Mouse (Mus musculus) embryonic facial prominence, embryonic 15.5 days (tissue): ENCODE measurements around the gene Gm20388. TPM values are rescaled to one million over a fixed set of nuclear protein-coding genes. Genes with fewer than 3 reads are reported as not detected.

ENCODE experiments used
- ATAC-seq: fragments of 200-750 bp; cut with Nextera tagmentation; 2 replicates; pipeline ENCODE4 v1.8.0; 2017; ENCODE audit warnings: low read depth, moderate TSS enrichment; ENCODE audit not compliant: insufficient number of reproducible peaks, low FRiP score, low TSS enrichment
- H3K27ac ChIP-seq: fragments of 300-500 bp; sonication (generic); replicated peaks from 2 replicates; pipeline ENCODE4 v1.5.1; 2015; ENCODE audit warnings: mild to moderate bottlenecking, inconsistent platforms
- H3K27me3 ChIP-seq: fragments of 300-500 bp; sonication (generic); 2 replicates; pipeline ENCODE4 v1.6.1; 2015; ENCODE audit warnings: inconsistent platforms
- H3K36me3 ChIP-seq: fragments of 300-500 bp; sonication (generic); 2 replicates; pipeline ENCODE4 v1.6.1; 2015; ENCODE audit warnings: mild to moderate bottlenecking, inconsistent platforms
- H3K4me1 ChIP-seq: fragments of 300-500 bp; sonication (generic); 2 replicates; pipeline ENCODE4 v1.6.1; 2015; ENCODE audit warnings: inconsistent platforms
- H3K4me2 ChIP-seq: fragments of 300-500 bp; sonication (generic); replicated peaks from 2 replicates; pipeline ENCODE4 v1.6.1; 2015; ENCODE audit warnings: mild to moderate bottlenecking, inconsistent platforms
- H3K4me3 ChIP-seq: fragments of 300-500 bp; sonication (generic); replicated peaks from 2 replicates; pipeline ENCODE4 v1.5.1; 2015; ENCODE audit warnings: mild to moderate bottlenecking, inconsistent platforms
- H3K9ac ChIP-seq: fragments of 300-500 bp; sonication (generic); 2 replicates; pipeline ENCODE4 v1.6.1; 2015; ENCODE audit warnings: inconsistent platforms
- H3K9me3 ChIP-seq: fragments of 300-500 bp; sonication (generic); replicated peaks from 2 replicates; pipeline ENCODE4 v1.6.1; 2016; ENCODE audit warnings: inconsistent platforms
- WGBS: fragments of 180-500 bp; shearing (Covaris S2); methylation state at CpG from one replicate; pipeline ENCODE4 v1.1.7; 2015; 5-methylcytosine and 5-hydroxymethylcytosine counted together
- polyA plus RNA-seq: library from polyadenylated mRNA; unstranded; fragments of >200 nt; fragmentation: Nextera tagmentation; extraction: Ambion mirVana; gene quantifications from 2 replicates; pipeline ENCODE4 v1.2.1, GENCODE M21; 2015

Gm20388 gene
- polyA plus RNA-seq, 1 experiment from 2014 or later = 8.0 TPM

DNA sequence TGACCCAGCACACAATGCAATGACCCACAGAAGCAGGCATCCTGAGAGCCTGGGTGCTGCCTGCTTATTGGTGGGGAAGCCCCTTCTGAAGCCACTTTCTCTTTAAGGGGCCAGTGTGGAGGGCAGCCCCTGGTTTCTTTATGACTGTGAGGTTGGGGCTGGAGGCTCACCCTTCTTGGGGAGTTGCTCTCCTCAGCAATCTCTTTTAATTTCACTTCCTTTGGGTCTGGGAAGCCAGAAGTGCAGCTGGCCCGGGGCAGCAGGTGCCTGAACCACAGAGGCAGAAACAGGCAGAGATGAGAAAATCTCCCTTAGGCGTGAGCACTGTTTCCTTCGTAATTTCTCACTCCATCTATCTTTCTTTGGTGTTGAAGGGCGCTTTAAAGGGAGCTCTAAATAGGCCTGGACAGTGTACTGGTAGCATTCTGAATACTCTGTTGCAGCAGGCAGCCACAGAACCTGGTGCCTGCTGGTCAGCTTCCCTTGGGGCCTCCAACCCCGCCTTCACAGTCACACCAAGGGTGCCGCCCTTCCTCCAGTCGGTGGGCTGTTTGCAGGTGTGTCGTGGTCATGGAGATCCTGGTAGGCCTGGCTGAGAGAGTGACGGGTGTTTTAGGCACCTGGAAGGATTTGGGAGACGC lies 2791.8 kb downstream of the Gm20388 start:
- Histone ChIP-seq H3K27me3 (0 out of 2 replicates have a peak, but pooled peaks cover 5% of the 10 kb centered on the region), H3K27ac (no peak overlapping the region), H3K9me3 (no peaks in the 10 kb centered on the region), H3K4me1 (0 out of 2 replicates have a peak, but pooled peaks cover 7% of the 10 kb centered on the region), H3K4me3 (no peak overlapping the region), H3K9ac (no peak overlapping the region), H3K4me2 (no peak overlapping the region), H3K36me3 (no peaks in the 10 kb centered on the region)
- WGBS = 52% methylated on average over 10 of the region's 10 CpGs
- no peak for ATAC-seq

DNA sequence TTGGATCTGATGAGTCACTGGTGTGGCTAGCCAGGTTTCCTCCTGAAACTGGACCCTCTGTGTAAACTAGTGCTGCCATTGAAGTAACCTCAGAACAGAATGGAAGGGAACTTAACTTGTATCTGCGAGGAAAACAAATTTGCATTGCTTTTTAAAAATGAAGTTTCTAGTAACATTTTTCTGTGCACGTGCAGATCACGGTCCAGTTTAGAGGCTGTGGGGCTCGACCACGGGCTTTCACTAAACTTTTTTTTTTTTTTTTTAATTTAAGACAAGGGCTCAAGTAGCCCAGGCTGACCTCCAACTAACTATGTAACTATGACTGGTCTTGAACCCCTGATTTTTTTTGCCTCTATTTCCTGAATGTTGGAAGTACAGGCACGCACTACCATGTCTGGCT lies 2792.3 kb downstream of the Gm20388 start:
- H3K9me3 ChIP-seq = no peaks in the 10 kb centered on the region
- no peaks in the 10 kb centered on the region for H3K36me3 ChIP-seq
- no peak overlapping the region for H3K27ac ChIP-seq
- no peak overlapping the region for H3K4me2 ChIP-seq
- no peak overlapping the region for H3K9ac ChIP-seq
- no peak for ATAC-seq
- WGBS = 79% methylated on average over 6 of the region's 6 CpGs
- H3K4me3 ChIP-seq = no peak overlapping the region
- 0 out of 2 replicates have a peak, but pooled peaks cover 5% of the 10 kb centered on the region for H3K27me3 ChIP-seq
- 0 out of 2 replicates have a peak, but pooled peaks cover 7% of the 10 kb centered on the region for H3K4me1 ChIP-seq

DNA sequence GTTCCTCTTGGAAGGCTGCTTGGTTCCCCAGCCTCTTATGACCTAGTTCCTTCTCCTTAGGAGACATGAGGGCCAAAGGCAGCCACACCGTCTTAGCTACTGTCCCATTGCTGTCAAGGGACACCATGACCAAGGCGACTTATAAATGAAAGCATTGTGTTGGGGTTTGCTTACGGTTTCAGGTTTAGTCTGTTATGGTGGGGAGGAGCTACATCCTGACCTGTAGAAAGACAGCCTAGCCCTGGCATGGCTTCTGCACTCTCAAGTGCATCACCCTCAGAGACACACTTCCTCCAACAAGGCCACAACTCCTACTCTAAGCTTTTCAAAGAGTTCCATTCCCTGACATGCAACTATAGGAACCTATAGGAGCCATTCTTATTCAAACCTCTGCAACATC lies 2794.0 kb downstream of the Gm20388 start:
- H3K9ac ChIP-seq = no peak overlapping the region
- ATAC-seq = no peak
- H3K27ac ChIP-seq = no peak overlapping the region
- H3K4me3 ChIP-seq = no peak overlapping the region
- no peaks in the 10 kb centered on the region for H3K9me3 ChIP-seq
- 66% methylated on average over 3 of the region's 3 CpGs for WGBS
- H3K36me3 ChIP-seq = no peaks in the 10 kb centered on the region
- H3K4me2 ChIP-seq = no peak overlapping the region
- H3K4me1 ChIP-seq = peaks cover 5% of the 10 kb centered on the region; the same call in 1 of the 2 replicates
- H3K27me3 ChIP-seq = 0 out of 2 replicates have a peak, but pooled peaks cover 5% of the 10 kb centered on the region

DNA sequence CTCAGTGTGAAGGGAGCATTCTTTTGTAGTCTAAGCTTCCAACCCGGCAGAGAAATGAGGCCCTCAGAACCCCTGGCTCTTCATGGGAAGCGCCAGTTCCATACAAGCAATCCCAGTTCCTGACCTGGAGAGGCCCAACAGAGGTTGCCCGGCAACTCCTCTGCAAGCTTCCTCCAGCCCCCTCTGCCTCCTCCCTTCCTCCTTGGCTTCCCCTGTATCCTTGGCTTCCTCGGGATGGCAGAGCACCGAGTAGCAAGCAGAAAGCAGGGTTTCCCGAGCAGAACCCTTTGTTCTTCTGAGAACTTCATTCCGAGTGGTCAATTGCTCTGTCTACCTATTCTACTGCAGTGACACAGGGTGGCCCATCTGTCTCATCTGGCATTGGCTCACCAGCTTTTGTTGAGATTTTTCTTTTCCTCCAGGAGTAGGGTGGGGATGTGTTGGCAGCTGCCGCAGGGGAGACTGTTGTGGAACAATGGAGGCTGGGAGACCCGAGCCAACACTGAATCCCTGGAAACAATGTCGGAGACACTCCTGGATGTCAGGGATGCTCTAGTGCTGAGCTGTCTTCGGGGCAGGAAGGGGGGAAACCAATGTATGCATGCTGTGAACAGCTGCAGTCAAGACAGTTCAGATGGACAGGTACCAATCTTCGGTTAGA lies 2795.4 kb downstream of the Gm20388 start:
- H3K9ac ChIP-seq = no peak overlapping the region
- ATAC-seq = no peak

DNA sequence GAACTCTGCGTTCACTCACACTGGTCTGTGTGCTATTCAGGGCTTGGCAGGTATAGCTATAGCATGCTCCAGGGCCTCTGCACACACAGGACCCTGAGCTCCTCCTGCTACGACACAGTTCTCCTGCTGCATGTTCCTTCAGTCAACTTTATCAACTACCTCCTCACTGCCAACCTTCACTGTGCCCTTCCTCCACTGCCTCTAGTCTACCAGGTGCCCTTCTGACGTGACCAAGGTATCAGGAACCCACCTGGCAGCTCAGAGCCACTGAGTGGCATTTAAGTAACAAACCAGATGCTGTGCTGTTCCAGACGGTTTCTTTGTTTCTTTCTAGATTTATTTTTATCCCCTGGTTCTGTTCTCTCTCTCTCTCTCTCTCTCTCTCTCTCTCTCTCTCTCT lies 2796.5 kb downstream of the Gm20388 start:
- H3K4me1 ChIP-seq = peaks cover 9% of the 10 kb centered on the region
- no peak for ATAC-seq
- H3K9ac ChIP-seq = no peak overlapping the region
- no peak overlapping the region for H3K27ac ChIP-seq
- no peak overlapping the region for H3K4me3 ChIP-seq
- no peak overlapping the region for H3K4me2 ChIP-seq
- 57% methylated on average over 4 of the region's 4 CpGs for WGBS
- no peaks in the 10 kb centered on the region for H3K36me3 ChIP-seq
- H3K9me3 ChIP-seq = no peaks in the 10 kb centered on the region
- H3K27me3 ChIP-seq = peaks cover 18% of the 10 kb centered on the region; the same call in 1 of the 2 replicates

More for the DNA sequence above, 2795.4 kb downstream of the Gm20388 start:
- no peaks in the 10 kb centered on the region for H3K9me3 ChIP-seq
- no peaks in the 10 kb centered on the region for H3K36me3 ChIP-seq
- no peak overlapping the region for H3K4me3 ChIP-seq
- peaks cover 17% of the 10 kb centered on the region; the same call in 1 of the 2 replicates for H3K27me3 ChIP-seq
- WGBS = 48% methylated on average over 12 of the region's 12 CpGs
- H3K4me1 ChIP-seq = peaks cover 9% of the 10 kb centered on the region; the same call in 1 of the 2 replicates
- no peak overlapping the region for H3K27ac ChIP-seq
- H3K4me2 ChIP-seq = no peak overlapping the region

DNA sequence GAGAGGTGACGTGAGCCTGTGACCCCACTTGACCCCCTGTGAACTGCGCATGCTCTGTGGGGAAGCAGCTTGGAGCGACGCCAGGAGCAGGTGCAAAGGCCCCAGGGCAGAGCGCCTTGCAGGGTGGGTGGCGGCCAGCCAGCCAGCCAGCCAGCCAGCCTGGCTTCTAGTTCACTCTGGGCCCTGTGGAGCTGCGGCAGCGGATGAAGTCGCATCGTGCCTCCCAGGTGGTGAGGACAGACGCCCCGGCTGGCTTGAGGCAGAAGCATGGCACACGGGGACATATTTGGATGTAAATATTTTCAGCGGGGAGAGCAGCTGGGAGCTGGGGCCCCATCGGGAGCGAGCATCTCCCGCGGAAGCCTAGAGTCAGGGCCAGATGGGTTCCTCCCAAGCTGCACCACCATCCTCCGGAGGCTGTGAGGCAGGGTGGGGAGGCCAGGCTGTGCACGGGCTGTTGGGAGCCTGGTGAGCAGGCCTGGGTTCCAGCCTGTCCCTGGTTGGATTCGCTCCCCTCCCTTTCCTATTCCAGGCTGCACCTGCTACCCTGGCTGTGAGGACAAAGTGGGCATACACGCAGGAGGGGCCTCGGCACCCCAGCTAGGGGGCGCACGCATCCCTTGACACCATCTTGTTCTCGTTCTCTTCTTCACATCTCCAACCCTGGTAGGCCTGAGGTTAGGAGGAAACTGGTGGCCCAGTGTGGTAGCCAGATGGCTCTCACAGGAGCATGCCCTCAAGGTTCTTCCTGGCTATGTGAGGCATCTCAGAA lies 2798.9 kb downstream of the Gm20388 start:
- 0 out of 2 replicates have a peak, but pooled peaks have one; percentile 34 for ATAC-seq
- H3K4me2 ChIP-seq = no peak overlapping the region
- 39% methylated on average over 26 of the region's 26 CpGs for WGBS

DNA sequence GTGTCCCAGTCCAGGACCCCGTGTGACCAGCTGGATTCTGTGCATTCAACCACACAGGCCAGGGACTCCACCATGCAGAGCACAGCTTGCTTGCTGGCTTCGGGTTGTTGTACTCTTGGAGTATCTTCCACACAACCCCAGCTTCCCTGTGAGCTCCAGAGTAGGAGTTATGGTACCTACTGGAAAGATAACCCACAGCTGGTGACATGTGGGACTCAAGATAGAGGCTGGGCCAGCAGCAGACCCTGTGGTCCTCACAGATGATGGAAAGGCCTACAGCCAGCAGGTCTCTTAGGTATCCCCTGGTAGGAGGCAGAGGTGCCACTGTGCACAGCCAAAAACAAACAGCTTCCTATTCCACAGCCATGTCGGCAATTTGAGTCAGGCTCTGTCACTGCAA lies 2800.8 kb downstream of the Gm20388 start:
- Histone ChIP-seq H3K4me2 (no peak overlapping the region), H3K27me3 (peaks cover 13% of the 10 kb centered on the region; the same call in 1 of the 2 replicates), H3K9ac (no peak overlapping the region), H3K4me3 (no peak overlapping the region), H3K9me3 (no peaks in the 10 kb centered on the region), H3K27ac (no peak overlapping the region), H3K4me1 (peaks cover 15% of the 10 kb centered on the region), H3K36me3 (no peaks in the 10 kb centered on the region)
- ATAC-seq = no peak
- 74% methylated on average over 3 of the region's 3 CpGs for WGBS

More for the DNA sequence above, 2798.9 kb downstream of the Gm20388 start:
- Histone ChIP-seq H3K4me1 (peaks cover 9% of the 10 kb centered on the region), H3K27ac (no peak overlapping the region), H3K27me3 (peaks cover 14% of the 10 kb centered on the region; the same call in 1 of the 2 replicates), H3K9ac (no peak overlapping the region), H3K36me3 (no peaks in the 10 kb centered on the region), H3K9me3 (no peaks in the 10 kb centered on the region), H3K4me3 (no peak overlapping the region)

DNA sequence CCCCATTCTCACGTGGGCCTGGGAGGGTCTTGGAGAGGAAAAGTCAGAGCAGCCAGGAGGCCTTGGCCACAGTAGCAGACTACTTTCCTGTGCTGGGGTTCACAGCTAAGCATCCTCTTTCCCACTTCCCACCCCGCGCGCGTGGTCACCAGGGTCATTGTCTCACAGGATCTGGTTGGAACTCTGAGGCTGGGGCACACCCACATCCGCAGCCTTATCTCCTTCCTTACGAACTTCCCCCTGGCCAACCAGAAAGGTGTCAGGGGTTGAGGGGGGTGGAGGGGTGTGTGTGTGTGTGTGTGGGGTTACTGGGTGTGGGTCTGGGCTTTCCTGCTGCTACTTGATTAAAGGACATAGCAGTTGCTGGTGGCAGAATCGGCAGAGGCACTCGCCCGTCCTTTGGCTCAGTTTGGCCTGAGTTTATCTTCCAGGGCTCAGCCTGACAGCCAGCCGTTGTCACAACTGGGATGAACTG lies 2801.3 kb downstream of the Gm20388 start:
- H3K4me3 ChIP-seq = no peak overlapping the region
- WGBS = 73% methylated on average over 11 of the region's 11 CpGs
- no peaks in the 10 kb centered on the region for H3K36me3 ChIP-seq
- no peak overlapping the region for H3K27ac ChIP-seq
- H3K4me1 ChIP-seq = peaks cover 19% of the 10 kb centered on the region
- no peak overlapping the region for H3K4me2 ChIP-seq
- no peak for ATAC-seq
- no peak overlapping the region for H3K9ac ChIP-seq
- no peaks in the 10 kb centered on the region for H3K9me3 ChIP-seq
- peaks cover 13% of the 10 kb centered on the region; the same call in 1 of the 2 replicates for H3K27me3 ChIP-seq

DNA sequence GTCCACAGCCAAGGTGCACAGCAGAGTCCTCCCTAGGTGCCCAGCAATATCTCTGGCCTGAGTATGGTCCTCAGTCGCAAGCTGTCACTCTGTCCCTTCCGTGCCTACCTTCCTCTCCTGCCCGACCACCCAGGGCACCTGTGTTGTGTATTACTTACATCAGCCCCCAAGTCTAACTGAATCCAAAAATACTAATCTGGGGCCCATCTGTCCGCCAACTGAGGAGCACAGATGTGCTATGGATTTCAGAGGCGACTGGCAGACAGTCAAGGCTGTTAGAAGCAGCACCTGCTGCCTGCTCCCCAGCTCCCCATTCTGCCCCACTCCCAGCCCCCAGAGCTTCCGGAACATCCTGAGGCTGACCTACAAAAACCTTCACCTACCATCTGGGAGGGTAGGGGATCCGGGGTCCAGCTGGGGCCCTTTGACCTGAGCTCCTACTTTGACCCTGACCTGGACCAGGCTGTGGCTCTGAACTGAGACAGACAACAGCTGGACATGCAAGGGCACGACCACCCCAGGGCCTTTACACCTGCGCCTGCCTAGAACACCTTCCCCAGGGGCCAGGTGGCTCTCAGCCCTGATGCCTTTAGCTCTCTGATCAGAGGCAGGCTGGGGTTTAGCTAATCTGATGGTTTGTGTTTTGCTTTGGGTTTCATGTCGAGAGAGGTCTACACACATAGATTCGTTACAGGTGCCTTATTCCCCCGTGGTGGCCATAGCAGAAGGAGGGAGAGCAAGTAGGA lies 2801.9 kb downstream of the Gm20388 start:
- Histone ChIP-seq H3K27ac (no peak overlapping the region), H3K9me3 (no peaks in the 10 kb centered on the region), H3K36me3 (no peaks in the 10 kb centered on the region), H3K4me2 (no peak overlapping the region), H3K27me3 (peaks cover 13% of the 10 kb centered on the region; the same call in 1 of the 2 replicates), H3K4me1 (peaks cover 21% of the 10 kb centered on the region), H3K9ac (no peak overlapping the region), H3K4me3 (no peak overlapping the region)
- no peak for ATAC-seq
- 60% methylated on average over 12 of the region's 12 CpGs for WGBS

DNA sequence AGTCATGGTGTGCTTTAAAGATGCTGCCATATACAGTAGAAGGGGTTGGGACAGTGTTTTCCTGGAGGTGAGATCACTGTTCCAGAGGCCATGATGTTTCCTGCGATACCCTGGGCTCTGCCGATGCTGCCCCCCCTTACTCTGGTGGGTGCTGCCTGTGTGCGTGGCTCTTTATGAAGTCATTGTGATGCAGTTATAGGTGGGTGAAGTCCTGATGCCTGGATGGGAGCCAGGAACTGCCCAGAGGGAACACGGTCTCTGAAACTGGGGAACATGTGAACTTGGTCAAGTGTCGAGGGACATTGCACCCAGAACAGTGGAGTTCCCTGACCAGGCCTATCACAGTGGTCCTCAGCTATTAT lies 2802.5 kb downstream of the Gm20388 start:
- Histone ChIP-seq H3K4me2 (no peak overlapping the region), H3K4me3 (no peak overlapping the region), H3K9ac (no peak overlapping the region), H3K27ac (no peak overlapping the region), H3K9me3 (no peaks in the 10 kb centered on the region), H3K27me3 (peaks cover 15% of the 10 kb centered on the region; the same call in 1 of the 2 replicates), H3K36me3 (no peaks in the 10 kb centered on the region), H3K4me1 (peaks cover 21% of the 10 kb centered on the region)
- WGBS = 87% methylated on average over 5 of the region's 5 CpGs
- ATAC-seq = no peak
